Mouse (Mus musculus) embryonic facial prominence, embryonic 14.5 days (tissue): ENCODE results near the gene Dcaf11. TPM values are rescaled to one million over a fixed set of nuclear protein-coding genes. Genes with fewer than 3 reads are reported as not detected.
A peak's percentile ranks its signal among the peaks of the same experiment; 100 is the strongest.

Source experiments
- ATAC-seq: fragments of 200-750 bp; cut with Nextera tagmentation; 2 replicates; pipeline ENCODE4 v1.8.0; 2017; ENCODE audit warnings: low read depth, moderate number of reproducible peaks, moderate TSS enrichment
- DNase-seq: peaks from one replicate; pipeline ENCODE4 v3.0.0-alpha.2; 2015; ENCODE audit warnings: low spot score
- H3K27ac ChIP-seq: fragments of 300-500 bp; sonication (generic); replicated peaks from 2 replicates; pipeline ENCODE4 v1.5.1; 2014; ENCODE audit warnings: low read depth, mild to moderate bottlenecking, low read length, moderate library complexity
- H3K27me3 ChIP-seq: fragments of 300-500 bp; sonication (generic); replicated peaks from 2 replicates; pipeline ENCODE4 v1.6.1; 2014; ENCODE audit warnings: low read length; ENCODE audit not compliant: control insufficient read depth, insufficient read depth
- H3K36me3 ChIP-seq: fragments of 300-500 bp; sonication (generic); 2 replicates; pipeline ENCODE4 v1.6.1; 2014; ENCODE audit warnings: low read length, mixed read lengths; ENCODE audit not compliant: control insufficient read depth, insufficient read depth
- H3K4me1 ChIP-seq: fragments of 300-500 bp; sonication (generic); 2 replicates; pipeline ENCODE4 v1.6.1; 2014; ENCODE audit warnings: antibody characterized with exemption, low read length; ENCODE audit not compliant: control insufficient read depth, insufficient read depth
- H3K4me2 ChIP-seq: fragments of 300-500 bp; sonication (generic); 2 replicates; pipeline ENCODE4 v1.6.1; 2014; ENCODE audit warnings: low read depth, mild to moderate bottlenecking, low read length, moderate library complexity, mixed read lengths
- H3K4me3 ChIP-seq: fragments of 300-500 bp; sonication (generic); 2 replicates; pipeline ENCODE4 v1.5.1; 2014; ENCODE audit warnings: low read depth, mild to moderate bottlenecking, low read length
- H3K9ac ChIP-seq: fragments of 300-500 bp; sonication (generic); 2 replicates; pipeline ENCODE4 v1.6.1; 2014; ENCODE audit warnings: low read depth, mild to moderate bottlenecking, low read length, moderate library complexity, mixed read lengths
- H3K9me3 ChIP-seq: fragments of 300-500 bp; sonication (generic); 2 replicates; pipeline ENCODE4 v1.6.1; 2016; ENCODE audit warnings: low read length; ENCODE audit not compliant: control insufficient read depth
- WGBS: fragments of 180-500 bp; shearing (Covaris S2); extraction: QIAGEN DNeasy Blood & Tissue Kit; methylation state at CpG from one replicate; pipeline ENCODE4 v1.1.7; 2014; 5-methylcytosine and 5-hydroxymethylcytosine counted together
- polyA plus RNA-seq: library from polyadenylated mRNA; unstranded; fragments of >200 nt; fragmentation: Nextera tagmentation; extraction: Ambion mirVana; gene quantifications from 2 replicates; pipeline ENCODE4 v1.2.1, GENCODE M21; 2014

The Dcaf11 gene
- polyA plus RNA-seq, 1 experiment from 2014 or later: 55.1 TPM

GRCm38 (mm10) chr14:55592226-55592625 is 32.4 kb downstream of the Dcaf11 start:
- DNase-seq (no peak), ATAC-seq (no peak)
- no peak overlapping the region; the same call in 1 of the 2 replicates for H3K27ac ChIP-seq
- H3K4me1 ChIP-seq: peaks cover 13% of the 10 kb centered on the region
- peak overlapping the region; percentile 92 for H3K4me2 ChIP-seq
- peak overlapping the region; percentile 79 for H3K9ac ChIP-seq
- H3K27me3 ChIP-seq: no peaks in the 10 kb centered on the region
- 2% methylated on average over 16 of the region's 16 CpGs for WGBS
- H3K36me3 ChIP-seq: peaks cover 49% of the 10 kb centered on the region
- H3K4me3 ChIP-seq: peak overlapping the region; percentile 74
- H3K9me3 ChIP-seq: no peaks in the 10 kb centered on the region

GRCm38 (mm10) chr14:55596036-55596690 is 36.4 kb downstream of the Dcaf11 start:
- 84% methylated on average over 13 of the region's 13 CpGs for WGBS
- ATAC-seq: no peak

GRCm38 (mm10) chr14:55598521-55599390 is 39.0 kb downstream of the Dcaf11 start:
- no peak overlapping the region for H3K9ac ChIP-seq
- no peaks in the 10 kb centered on the region for H3K27me3 ChIP-seq
- H3K4me3 ChIP-seq: no peak overlapping the region
- peaks cover 3% of the 10 kb centered on the region; the same call in 1 of the 2 replicates for H3K4me1 ChIP-seq
- H3K4me2 ChIP-seq: no peak overlapping the region
- H3K36me3 ChIP-seq: peaks cover 91% of the 10 kb centered on the region
- H3K9me3 ChIP-seq: no peaks in the 10 kb centered on the region
- whole genome bisulfite sequencing: 96% methylated on average over 21 of the region's 21 CpGs
- ATAC-seq (no peak), DNase-seq (no peak)
- no peak overlapping the region for H3K27ac ChIP-seq

More at GRCm38 (mm10) chr14:55596036-55596690, 36.4 kb downstream of the Dcaf11 start:
- Histone ChIP-seq H3K4me2 (no peak overlapping the region), H3K4me1 (peaks cover 7% of the 10 kb centered on the region), H3K27me3 (no peaks in the 10 kb centered on the region), H3K36me3 (peaks cover 65% of the 10 kb centered on the region), H3K4me3 (no peak overlapping the region), H3K9ac (no peak overlapping the region), H3K9me3 (no peaks in the 10 kb centered on the region), H3K27ac (no peak overlapping the region)
- no peak for DNase-seq

GRCm38 (mm10) chr14:55603271-55603632 is 43.4 kb downstream of the Dcaf11 start, which contains the start of gene Irf9:
Gene Irf9, plus strand, starts transcription at chr14:55603571.
- H3K27me3 ChIP-seq: no peaks in the 10 kb centered on the region
- H3K4me2 ChIP-seq: peak within 1 kb of the TSS; percentile 59
- peaks cover 81% of the 10 kb centered on the region for H3K36me3 ChIP-seq
- DNase-seq (no peak), ATAC-seq (no peak)
- H3K9ac ChIP-seq: peak within 1 kb of the TSS; percentile 60
- 83% methylated on average over 7 of the region's 7 CpGs for WGBS
- H3K4me3 ChIP-seq: peak within 1 kb of the TSS; percentile 42
- peak within 1 kb of the TSS; percentile 48 for H3K27ac ChIP-seq
- H3K4me1 ChIP-seq: peaks cover 4% of the 10 kb centered on the region; the same call in 1 of the 2 replicates
- no peaks in the 10 kb centered on the region for H3K9me3 ChIP-seq

GRCm38 (mm10) chr14:55603633-55604576 is 44.1 kb downstream of the Dcaf11 start:
- 18% methylated on average over 19 of the region's 19 CpGs for WGBS
- H3K9me3 ChIP-seq: no peaks in the 10 kb centered on the region
- peaks cover 4% of the 10 kb centered on the region; the same call in 1 of the 2 replicates for H3K4me1 ChIP-seq
- peak overlapping the region; percentile 48 for H3K27ac ChIP-seq
- DNase-seq: peak; percentile 95
- H3K9ac ChIP-seq: peak overlapping the region; percentile 60
- H3K4me2 ChIP-seq: peak overlapping the region; percentile 59
- peak overlapping the region; percentile 42 for H3K4me3 ChIP-seq
- peak; percentile 95 for ATAC-seq
- H3K36me3 ChIP-seq: peaks cover 81% of the 10 kb centered on the region
- H3K27me3 ChIP-seq: no peaks in the 10 kb centered on the region

GRCm38 (mm10) chr14:55604823-55605222 is 45.0 kb downstream of the Dcaf11 start:
- H3K4me1 ChIP-seq: peaks cover 4% of the 10 kb centered on the region; the same call in 1 of the 2 replicates
- ATAC-seq: no peak

GRCm38 (mm10) chr14:55605743-55606459 is 46.1 kb downstream of the Dcaf11 start:
- ATAC-seq (no peak), DNase-seq (no peak)
- Histone ChIP-seq H3K9ac (no peak overlapping the region), H3K27me3 (no peaks in the 10 kb centered on the region), H3K4me2 (no peak overlapping the region), H3K4me3 (no peak overlapping the region), H3K27ac (no peak overlapping the region), H3K36me3 (peaks cover 73% of the 10 kb centered on the region), H3K4me1 (peaks cover 4% of the 10 kb centered on the region; the same call in 1 of the 2 replicates), H3K9me3 (no peaks in the 10 kb centered on the region)
- 87% methylated on average over 16 of the region's 16 CpGs for WGBS

More at GRCm38 (mm10) chr14:55604823-55605222, 45.0 kb downstream of the Dcaf11 start:
- 0 out of 2 replicates have a peak overlapping the region, but pooled peaks have one; percentile 14 for H3K9ac ChIP-seq
- no peak for DNase-seq
- peak overlapping the region; percentile 59 for H3K4me2 ChIP-seq
- H3K27ac ChIP-seq: 0 out of 2 replicates have a peak overlapping the region, but pooled peaks have one; percentile 24
- 86% methylated on average over 11 of the region's 11 CpGs for WGBS
- no peaks in the 10 kb centered on the region for H3K9me3 ChIP-seq
- H3K27me3 ChIP-seq: no peaks in the 10 kb centered on the region
- H3K36me3 ChIP-seq: peaks cover 81% of the 10 kb centered on the region
- H3K4me3 ChIP-seq: 0 out of 2 replicates have a peak overlapping the region, but pooled peaks have one; percentile 42
